Mouse (Mus musculus) gastrocnemius, postnatal 10 days (tissue): ENCODE data around the gene Cdkn2aipnl. TPM values are rescaled to one million over a fixed set of nuclear protein-coding genes. Genes with fewer than 3 reads are reported as not detected.

ENCODE experiments used
- DNase-seq: peaks from one replicate; pipeline ENCODE4 v3.0.0; 2021; ENCODE audit warnings: mixed read lengths
- long read RNA-seq, 2 experiments: library from polyadenylated mRNA; stranded (forward); transcript quantifications; one replicate each; pipeline ENCODE4 v2.0.0; 2021
- total RNA-seq, 2 experiments: library from RNA; stranded (reverse); gene quantifications; 2 replicates each; pipeline ENCODE4 v1.2.3; 2021

The Cdkn2aipnl gene
- total RNA-seq, result 10 to 100 TPM; 15.7 to 18.4 TPM
- long read RNA-seq, experiment 1, transcript Cdkn2aipnl-201 (3 exons, 1,832 nt), result major isoform, 31 of 34 reads
- long read RNA-seq, experiment 1, partial matches to known transcripts, result 0 of 34 reads
- long read RNA-seq, experiment 1, other reads (novel, unspliced or antisense), result 3 of 34 reads
- long read RNA-seq, experiment 2, transcript Cdkn2aipnl-201 (3 exons, 1,832 nt), result major isoform, 22 of 26 reads
- long read RNA-seq, experiment 2, partial matches to known transcripts, result 4 of 26 reads
- long read RNA-seq, experiment 2, other reads (novel, unspliced or antisense), result 0 of 26 reads

- peak; percentile 96 for DNase-seq
These were observed at the start of gene Cdkn2aipnl for GRCm38 (mm10) chr11:51967443-51968401. Gene Cdkn2aipnl, plus strand, starts transcription at chr11:51967661.

DNA sequence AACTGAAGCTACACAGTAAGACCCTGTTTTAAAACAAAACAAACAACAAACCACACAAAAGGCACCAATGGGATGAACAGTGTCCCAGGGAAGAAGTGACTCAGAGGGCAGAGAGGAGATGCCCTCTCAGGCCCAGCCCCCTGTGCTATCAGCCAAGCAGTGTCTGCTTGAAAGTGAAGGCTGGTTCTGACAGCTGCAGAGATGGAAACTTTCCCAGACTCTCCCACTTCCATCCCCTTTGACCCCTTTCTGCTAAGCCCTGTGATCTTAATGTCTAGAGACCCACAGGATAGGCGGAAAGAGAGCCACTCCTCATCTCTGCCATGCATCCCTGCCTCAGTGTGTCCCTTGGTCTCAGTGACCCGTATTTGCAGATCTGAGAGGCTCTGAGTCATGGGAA, 49.5 kb upstream of the Cdkn2aipnl start:
- DNase-seq, result no peak

DNA sequence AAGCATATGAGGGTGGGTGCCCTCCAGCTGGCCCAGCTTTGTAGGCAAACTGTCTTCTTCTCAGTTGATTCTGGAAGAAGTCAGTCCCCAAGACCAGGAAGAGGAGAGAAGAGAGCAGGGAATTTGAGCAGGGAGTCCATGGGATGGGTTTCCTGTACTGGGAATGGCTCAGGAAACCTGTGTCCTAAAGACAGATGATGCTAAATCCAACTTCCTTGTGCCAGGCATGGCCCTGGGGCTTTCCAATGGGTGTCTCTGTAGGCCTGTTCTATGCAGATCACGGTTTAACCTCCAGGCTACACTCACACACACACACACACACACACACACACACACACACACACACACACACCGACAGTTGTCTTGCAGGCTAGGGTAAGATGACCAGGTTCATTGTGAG, 48.9 kb upstream of the Cdkn2aipnl start:
- DNase-seq, result no peak

- peak; percentile 55 for DNase-seq
These were observed 45.9 kb upstream of the Cdkn2aipnl start for GRCm38 (mm10) chr11:51921355-51922125.

DNA sequence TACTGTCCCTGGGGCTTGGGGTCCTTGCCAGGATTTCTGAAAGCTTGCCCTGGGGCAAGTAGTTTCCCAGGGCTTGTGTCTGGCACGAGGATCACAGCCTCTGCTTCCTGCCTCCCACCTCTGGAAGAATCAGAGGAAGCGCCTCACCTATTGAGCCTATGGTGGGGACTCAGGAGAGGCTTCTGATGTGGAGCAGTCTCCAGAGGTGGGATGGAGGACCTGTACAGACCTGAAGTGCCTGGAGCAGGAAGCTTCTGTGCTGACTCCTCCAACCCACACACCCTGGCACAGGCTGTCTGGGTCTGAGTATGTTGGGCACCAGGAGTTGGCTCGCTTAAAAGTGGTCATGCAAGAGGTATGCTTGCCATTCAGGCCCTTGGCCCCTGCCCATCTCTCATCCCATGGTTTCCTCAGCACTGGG, 45.0 kb upstream of the Cdkn2aipnl start:
- DNase-seq, result no peak

DNA sequence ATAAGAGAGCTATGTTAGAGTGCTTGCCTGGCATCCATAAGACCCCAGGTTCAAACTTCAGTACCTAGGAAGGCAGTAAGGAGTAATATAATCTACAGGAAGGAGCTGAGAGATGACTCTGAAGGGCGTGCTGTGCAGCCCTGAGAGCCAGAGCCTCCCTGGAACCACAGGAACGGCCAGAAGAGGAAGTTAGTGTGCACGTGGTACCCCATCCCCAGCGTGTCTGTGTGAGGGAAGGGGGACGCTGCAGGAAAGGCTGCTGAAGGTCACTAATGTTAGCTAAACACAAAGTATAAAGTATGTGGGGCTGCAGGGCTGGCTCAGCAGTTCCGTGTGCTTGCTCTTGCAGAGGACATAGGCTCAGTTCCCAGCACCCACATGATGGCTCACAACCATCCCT, 41.9 kb upstream of the Cdkn2aipnl start:
- no peak for DNase-seq

DNA sequence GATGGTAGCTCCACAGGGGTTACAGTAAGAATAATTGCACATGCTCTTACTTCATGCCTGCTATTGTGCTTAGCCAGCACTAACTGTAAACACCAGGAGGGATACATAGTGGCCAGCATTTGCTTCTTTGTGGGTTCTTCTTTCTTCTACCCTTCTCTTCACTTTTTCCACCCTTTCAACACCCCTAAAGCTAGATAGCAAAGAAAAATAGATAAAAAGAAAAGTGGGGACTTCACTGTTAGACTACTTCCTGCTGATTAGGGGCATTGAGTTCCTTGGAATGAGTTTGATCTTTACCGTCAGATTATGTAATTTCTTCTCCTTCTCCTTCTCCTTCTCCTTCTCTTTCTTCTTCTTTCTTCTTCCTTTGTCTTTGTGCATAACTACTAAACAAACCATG, 41.1 kb upstream of the Cdkn2aipnl start:
- DNase-seq, result no peak

DNA sequence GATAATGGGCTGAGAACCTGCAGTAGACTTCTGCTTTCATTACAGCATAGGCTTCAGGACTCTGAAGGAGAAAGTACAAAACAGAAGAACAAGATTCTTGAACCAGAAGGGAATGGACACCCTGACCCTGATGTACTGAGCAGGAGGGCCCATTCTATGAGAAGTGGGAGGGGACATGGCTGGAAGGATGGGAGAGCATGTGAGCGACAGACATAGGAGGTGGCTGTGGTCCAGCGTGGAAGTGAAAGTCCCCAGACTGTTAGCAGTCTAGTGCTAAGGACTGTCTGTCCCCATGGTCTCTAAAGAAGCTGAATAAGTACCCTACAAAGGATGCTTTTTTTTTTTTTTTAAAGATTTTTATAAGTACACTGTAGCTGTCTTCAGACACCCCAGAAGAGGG, 40.4 kb upstream of the Cdkn2aipnl start:
- no peak for DNase-seq

DNA sequence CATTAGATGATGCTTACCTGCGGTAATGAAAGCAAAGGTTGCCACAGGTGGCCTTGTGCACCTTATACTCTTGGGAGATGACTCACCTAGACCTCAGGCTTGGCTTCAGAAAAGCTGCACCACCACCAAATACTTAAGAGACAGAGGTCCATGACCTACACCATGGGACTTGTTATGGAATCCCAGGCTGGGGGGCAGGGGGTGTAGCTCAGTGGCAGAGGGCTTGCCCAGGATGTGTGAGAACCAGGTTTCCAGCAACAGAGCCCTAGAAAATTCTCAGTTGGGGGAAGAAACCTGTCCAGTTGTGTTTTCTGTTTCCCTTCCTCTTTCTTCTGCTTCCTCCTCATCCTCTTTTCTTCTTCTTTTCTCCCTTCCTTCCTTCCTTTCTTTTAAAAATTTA, 36.3 kb upstream of the Cdkn2aipnl start:
- no peak for DNase-seq

GRCm38 (mm10) chr11:51931790-51932189, 35.7 kb upstream of the Cdkn2aipnl start:
- DNase-seq, result no peak

DNA sequence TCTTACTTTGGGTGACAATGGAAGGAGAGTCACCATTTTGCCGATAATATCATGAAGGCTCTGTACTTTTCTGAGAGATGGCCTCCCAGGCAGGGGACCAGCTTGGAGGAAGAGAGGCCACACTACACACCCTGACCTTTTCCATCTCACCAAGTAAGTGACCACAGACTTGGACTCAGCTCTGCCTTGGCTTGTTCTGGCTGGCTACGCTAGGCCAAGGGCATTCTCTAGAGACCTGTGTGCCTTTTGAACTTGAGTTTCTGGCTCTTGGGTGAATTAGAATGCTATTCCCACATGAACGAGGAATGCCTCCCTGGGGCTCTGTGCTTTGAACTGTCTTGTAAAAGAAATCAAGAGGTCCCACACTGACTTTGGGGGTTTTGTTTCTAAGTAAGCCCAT, 33.2 kb upstream of the Cdkn2aipnl start:
- DNase-seq, result no peak

DNA sequence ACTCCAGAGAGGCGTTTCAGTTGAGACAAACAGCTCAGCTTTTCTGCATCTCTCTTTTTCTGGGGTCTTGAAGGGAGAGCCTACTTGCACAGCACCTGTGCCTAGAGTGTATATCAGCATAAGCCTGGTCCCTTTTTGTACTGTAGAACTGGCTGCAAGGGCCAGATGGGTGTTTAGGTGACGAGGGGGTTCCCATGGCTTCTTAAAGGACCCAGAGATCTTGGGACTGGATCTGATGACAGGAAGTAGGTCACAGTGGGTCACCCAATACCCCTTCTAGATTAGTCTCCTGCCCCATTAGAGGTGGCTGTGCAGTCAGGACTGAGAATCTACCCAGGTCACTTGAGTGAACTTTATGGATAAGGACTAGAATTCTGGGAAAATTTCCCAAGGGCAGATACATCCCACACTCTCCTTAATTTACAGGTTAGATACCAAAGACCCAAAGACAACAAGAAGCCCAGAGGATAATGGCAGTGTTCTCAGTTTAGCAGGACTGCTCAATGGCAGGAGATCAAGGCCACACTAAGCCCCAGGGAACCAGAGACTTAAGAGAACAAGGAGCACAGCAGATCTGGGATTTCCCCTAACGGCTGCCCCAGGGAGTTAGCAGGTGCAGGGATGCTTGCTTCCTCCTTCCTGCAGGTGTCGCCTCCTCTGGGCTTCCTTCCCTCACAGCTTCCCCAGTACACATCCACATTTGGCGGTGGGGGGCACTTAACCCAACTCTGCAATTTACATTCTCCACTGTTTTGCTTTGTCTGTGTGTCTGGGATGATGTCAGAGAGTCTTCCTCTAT, 31.6 kb upstream of the Cdkn2aipnl start:
- DNase-seq, result no peak

DNA sequence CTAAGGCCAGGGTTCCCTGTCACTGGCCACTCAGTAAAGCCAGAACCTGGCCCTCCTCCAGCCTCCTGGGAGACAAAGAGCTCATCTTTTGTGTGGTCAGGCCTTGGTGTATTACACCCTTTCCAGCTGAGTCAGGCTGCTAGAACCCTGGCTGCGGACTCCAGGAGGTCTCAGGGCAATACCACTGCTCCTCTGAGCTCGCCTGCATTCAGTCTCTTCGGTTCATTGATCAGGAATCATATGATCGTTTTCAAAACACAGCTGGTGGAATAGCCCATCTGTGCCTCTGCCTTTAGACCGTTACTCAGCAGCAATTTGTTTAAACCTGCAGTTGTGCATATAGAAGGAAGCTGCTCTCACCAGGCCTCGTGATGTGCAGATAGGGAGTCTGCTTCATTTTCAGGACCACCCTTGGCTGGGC, 30.1 kb upstream of the Cdkn2aipnl start:
- DNase-seq, result peak; percentile 22

DNA sequence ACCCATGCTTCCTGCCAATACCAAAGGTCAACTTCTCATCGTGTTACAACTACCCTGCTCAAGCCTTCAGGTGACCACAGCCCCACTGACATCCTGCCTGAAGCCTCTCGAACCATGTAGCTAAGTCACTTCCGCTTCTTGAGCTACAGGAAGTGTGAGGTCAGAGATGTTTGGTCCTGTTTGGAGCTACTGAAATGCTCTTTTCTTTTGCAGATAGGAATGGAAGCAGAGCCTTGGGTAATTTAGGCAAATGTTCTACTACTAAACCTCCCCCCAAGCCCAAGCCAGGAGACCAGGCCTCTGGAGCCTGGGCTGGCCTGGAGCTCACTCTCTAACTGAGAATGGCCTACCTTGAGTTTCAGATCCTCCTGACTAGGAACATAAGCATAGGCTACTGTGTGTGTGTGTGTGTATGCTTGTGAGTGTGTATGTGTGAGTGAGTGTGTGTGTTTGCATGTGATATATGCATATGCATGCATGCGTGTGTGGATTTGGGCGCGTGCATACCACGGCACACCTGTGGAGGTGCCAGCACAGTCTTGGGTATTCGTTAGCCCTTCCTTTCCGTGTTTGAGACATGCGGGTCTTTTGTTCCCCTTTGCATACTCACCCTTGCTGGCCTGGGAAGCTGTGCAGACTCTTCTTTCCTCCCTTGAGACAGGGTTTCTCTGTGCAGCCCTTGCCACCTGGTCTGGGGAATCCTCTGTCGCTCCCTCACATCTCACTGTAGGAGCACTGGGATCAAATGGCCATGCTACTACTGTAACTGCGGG, 28.5 kb upstream of the Cdkn2aipnl start:
- DNase-seq, result no peak

- no peak for DNase-seq
These were observed 27.9 kb upstream of the Cdkn2aipnl start for GRCm38 (mm10) chr11:51939590-51939955.

GRCm38 (mm10) chr11:51940511-51940955, 26.9 kb upstream of the Cdkn2aipnl start:
- peak; percentile 20 for DNase-seq

- peak; percentile 35 for DNase-seq
These were observed 24.6 kb upstream of the Cdkn2aipnl start for GRCm38 (mm10) chr11:51942602-51943499.

- DNase-seq, result no peak
These were observed 24.0 kb upstream of the Cdkn2aipnl start for GRCm38 (mm10) chr11:51943500-51943841.

DNA sequence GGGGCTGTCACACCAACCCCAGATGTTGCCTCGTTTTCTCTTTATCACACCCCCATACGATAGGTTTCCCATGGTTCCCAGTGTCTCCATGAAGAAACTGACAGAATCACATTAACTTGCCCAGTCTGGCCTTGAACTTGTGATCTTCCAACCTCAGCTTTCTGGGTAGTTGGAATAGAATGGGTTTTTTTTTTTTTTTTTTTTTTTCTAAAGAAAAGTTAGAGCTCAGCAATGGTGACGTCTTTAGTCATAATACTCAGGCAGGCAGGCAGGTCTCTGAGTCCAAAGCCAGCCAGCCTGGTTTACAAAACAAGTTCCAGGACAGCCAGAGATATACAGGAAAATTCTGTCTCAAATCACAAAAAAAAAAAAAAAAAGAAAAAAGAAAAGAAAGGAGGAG, 23.2 kb upstream of the Cdkn2aipnl start:
- no peak for DNase-seq

DNA sequence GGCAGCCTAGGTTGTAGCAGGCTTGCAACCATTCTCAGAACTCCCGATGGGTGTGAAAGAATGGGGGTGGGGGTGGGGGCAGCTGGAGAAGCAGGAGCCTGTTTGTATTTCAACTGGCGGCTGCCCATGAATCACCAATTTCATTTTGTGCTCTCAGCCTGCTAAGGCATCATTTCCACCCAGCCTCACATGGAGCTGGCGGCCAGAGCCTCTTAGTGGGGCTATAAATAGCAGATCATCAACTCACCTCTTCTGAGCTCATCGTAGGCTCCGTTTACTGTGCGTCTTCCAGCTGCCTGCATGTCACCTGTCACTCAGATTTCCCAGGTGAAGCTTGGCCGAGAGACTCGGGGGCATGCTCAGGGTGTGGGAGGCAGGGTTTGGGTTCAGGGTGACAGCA, 21.9 kb upstream of the Cdkn2aipnl start:
- no peak for DNase-seq
